Mouse (Mus musculus): ENCODE results near the gene Mastl. TPM values are rescaled to one million over a fixed set of nuclear protein-coding genes. Genes with fewer than 3 reads are reported as not detected.
A peak's percentile ranks its signal among the peaks of the same experiment; 100 is the strongest.

Gene Mastl
- polyA plus RNA-seq, 1 experiment from 2014 or later: 11.9 TPM

GRCm38 (mm10) chr2:23070491-23070890, 85.3 kb downstream of the Mastl start:
- 97% methylated on average over 2 of the region's 2 CpGs for WGBS
- H3K36me3 ChIP-seq (ENCODE audit: control insufficient read depth, insufficient read depth, low read length): no peaks in the 10 kb centered on the region
- no peak overlapping the region for H3K4me3 ChIP-seq (ENCODE audit: low read depth, low read length)
- H3K27me3 ChIP-seq (ENCODE audit: control insufficient read depth, insufficient read depth, low read length): no peaks in the 10 kb centered on the region
- DNase-seq (ENCODE audit: low spot score) (no peak), ATAC-seq (ENCODE audit: low FRiP score) (no peak)
- H3K4me2 ChIP-seq (replicated peaks; ENCODE audit: low read depth, low read length): no peak overlapping the region
- no peak overlapping the region for H3K27ac ChIP-seq (ENCODE audit: low read depth, low read length)
- no peaks in the 10 kb centered on the region for H3K4me1 ChIP-seq (replicated peaks; ENCODE audit: control insufficient read depth, insufficient read depth, low read length)
- no peaks in the 10 kb centered on the region for H3K9me3 ChIP-seq (ENCODE audit: control insufficient read depth, low read length)
- H3K9ac ChIP-seq (ENCODE audit: low read depth, low read length): no peak overlapping the region

- peak; percentile 89 for ATAC-seq (ENCODE audit: low FRiP score)
- Histone ChIP-seq H3K4me2 (replicated peaks; ENCODE audit: low read depth, low read length) (peak overlapping the region; percentile 95), H3K36me3 (ENCODE audit: control insufficient read depth, insufficient read depth, low read length) (no peaks in the 10 kb centered on the region), H3K4me3 (ENCODE audit: low read depth, low read length) (peak overlapping the region; percentile 65), H3K4me1 (replicated peaks; ENCODE audit: control insufficient read depth, insufficient read depth, low read length) (no peaks in the 10 kb centered on the region), H3K9me3 (ENCODE audit: control insufficient read depth, low read length) (no peaks in the 10 kb centered on the region), H3K27ac (ENCODE audit: low read depth, low read length) (peak overlapping the region; percentile 89), H3K27me3 (ENCODE audit: control insufficient read depth, insufficient read depth, low read length) (no peaks in the 10 kb centered on the region), H3K9ac (ENCODE audit: low read depth, low read length) (peak overlapping the region; percentile 85)
- peak; percentile 92 for DNase-seq (ENCODE audit: low spot score)
- WGBS: under 1% methylated on average over 47 of the region's 50 CpGs
Measured at GRCm38 (mm10) chr2:23068894-23069744, 86.7 kb downstream of the Mastl start.

GRCm38 (mm10) chr2:23068370-23068737, 87.5 kb downstream of the Mastl start:
- H3K9ac ChIP-seq (ENCODE audit: low read depth, low read length): peak overlapping the region; percentile 85
- ATAC-seq (ENCODE audit: low FRiP score) (peak; percentile 75), DNase-seq (ENCODE audit: low spot score) (no peak)
- H3K36me3 ChIP-seq (ENCODE audit: control insufficient read depth, insufficient read depth, low read length): no peaks in the 10 kb centered on the region
- H3K4me1 ChIP-seq (replicated peaks; ENCODE audit: control insufficient read depth, insufficient read depth, low read length): no peaks in the 10 kb centered on the region
- no peaks in the 10 kb centered on the region for H3K9me3 ChIP-seq (ENCODE audit: control insufficient read depth, low read length)
- peak overlapping the region; percentile 65 for H3K4me3 ChIP-seq (ENCODE audit: low read depth, low read length)
- no peaks in the 10 kb centered on the region for H3K27me3 ChIP-seq (ENCODE audit: control insufficient read depth, insufficient read depth, low read length)
- peak overlapping the region; percentile 95 for H3K4me2 ChIP-seq (replicated peaks; ENCODE audit: low read depth, low read length)
- under 1% methylated on average over 21 of the region's 21 CpGs for WGBS
- peak overlapping the region; percentile 89 for H3K27ac ChIP-seq (ENCODE audit: low read depth, low read length)

- peak within 1 kb of the TSS; percentile 65 for H3K4me3 ChIP-seq (ENCODE audit: low read depth, low read length)
- ATAC-seq (ENCODE audit: low FRiP score) (peak; percentile 95), DNase-seq (ENCODE audit: low spot score) (peak; percentile 94)
- peak within 1 kb of the TSS; percentile 89 for H3K27ac ChIP-seq (ENCODE audit: low read depth, low read length)
- no peaks in the 10 kb centered on the region for H3K4me1 ChIP-seq (replicated peaks; ENCODE audit: control insufficient read depth, insufficient read depth, low read length)
- H3K9ac ChIP-seq (ENCODE audit: low read depth, low read length): peak within 1 kb of the TSS; percentile 85
- no peaks in the 10 kb centered on the region for H3K27me3 ChIP-seq (ENCODE audit: control insufficient read depth, insufficient read depth, low read length)
- H3K4me2 ChIP-seq (replicated peaks; ENCODE audit: low read depth, low read length): peak within 1 kb of the TSS; percentile 95
- 3% methylated on average over 34 of the region's 34 CpGs for WGBS
- no peaks in the 10 kb centered on the region for H3K9me3 ChIP-seq (ENCODE audit: control insufficient read depth, low read length)
- no peaks in the 10 kb centered on the region for H3K36me3 ChIP-seq (ENCODE audit: control insufficient read depth, insufficient read depth, low read length)
Measured at GRCm38 (mm10) chr2:23067552-23068369, 88.1 kb downstream of the Mastl start, which contains the start of gene Acbd5. Gene Acbd5, plus strand, starts transcription at chr2:23068167.

Other genes starting within 250 kb of the Mastl start
- 40.9 and 48.4 TPM in 2 replicates for gene Abi1, start 115.8 kb downstream of the Mastl start, polyA plus RNA-seq (2014; fragmentation: Nextera tagmentation; extraction: Ambion mirVana)
- gene Acbd5, start 87.9 kb downstream of the Mastl start, polyA plus RNA-seq (2014; fragmentation: Nextera tagmentation; extraction: Ambion mirVana): 43.3 and 53.2 TPM in 2 replicates
- gene Yme1l1, start 345 bp upstream of the Mastl start, polyA plus RNA-seq (2014; fragmentation: Nextera tagmentation; extraction: Ambion mirVana): 90.7 and 95.9 TPM in 2 replicates
- gene 4931423N10Rik, start 51.5 kb upstream of the Mastl start, polyA plus RNA-seq (2014; fragmentation: Nextera tagmentation; extraction: Ambion mirVana): not detected in 2 replicates
- 0.18 and 1.6 TPM in 2 replicates for gene Nxph2, start 165.2 kb upstream of the Mastl start, polyA plus RNA-seq (2014; fragmentation: Nextera tagmentation; extraction: Ambion mirVana)